Mouse (Mus musculus): ENCODE measurements at regions not wholly inside any gene's neighbourhood (a gene's known extent, or its start where the extent isn't known, plus 50 kb on each side); places are given as distances from the start of the nearest gene placed in this dataset.

- DNase-seq (ENCODE audit: low spot score): no peak
Measured at GRCm38 (mm10) chr8:11092348-11092747, 84.1 kb upstream of the Irs2 start.

GRCm38 (mm10) chr8:11091675-11092345 lies 83.6 kb upstream of the Irs2 start:
- DNase-seq (ENCODE audit: low spot score): no peak

GRCm38 (mm10) chr8:11088946-11089665 lies 80.8 kb upstream of the Irs2 start:
- DNase-seq (ENCODE audit: low spot score): peak; percentile 23

GRCm38 (mm10) chr8:11085244-11085643 lies 77.0 kb upstream of the Irs2 start:
- DNase-seq (ENCODE audit: low spot score): peak; percentile 51

- DNase-seq (ENCODE audit: low spot score): no peak
Measured at GRCm38 (mm10) chr8:11084051-11084533, 75.8 kb upstream of the Irs2 start.

GRCm38 (mm10) chr8:11080813-11081212 lies 72.6 kb upstream of the Irs2 start:
- no peak for DNase-seq (ENCODE audit: low spot score)

- no peak for DNase-seq (ENCODE audit: low spot score)
Measured at GRCm38 (mm10) chr8:11079805-11080204, 71.5 kb upstream of the Irs2 start.

GRCm38 (mm10) chr8:11077138-11077537 lies 68.9 kb upstream of the Irs2 start:
- DNase-seq (ENCODE audit: low spot score): no peak

GRCm38 (mm10) chr8:11071162-11071561 lies 62.9 kb upstream of the Irs2 start:
- DNase-seq (ENCODE audit: low spot score): no peak

- no peak for DNase-seq (ENCODE audit: low spot score)
Measured at GRCm38 (mm10) chr8:11067450-11067849, 59.2 kb upstream of the Irs2 start.

- no peak for DNase-seq (ENCODE audit: low spot score)
Measured at GRCm38 (mm10) chr8:11065990-11066389, 57.7 kb upstream of the Irs2 start.

- no peak for DNase-seq (ENCODE audit: low spot score)
Measured at GRCm38 (mm10) chr8:11065303-11065702, 57.0 kb upstream of the Irs2 start.

- no peak for DNase-seq (ENCODE audit: low spot score)
Measured at GRCm38 (mm10) chr8:11063058-11063457, 54.8 kb upstream of the Irs2 start.

- no peak for DNase-seq (ENCODE audit: low spot score)
Measured at GRCm38 (mm10) chr8:11062348-11062946, 54.2 kb upstream of the Irs2 start.

GRCm38 (mm10) chr8:11061711-11062110 lies 53.5 kb upstream of the Irs2 start:
- no peak for DNase-seq (ENCODE audit: low spot score)

GRCm38 (mm10) chr8:11060604-11061003 lies 52.3 kb upstream of the Irs2 start:
- DNase-seq (ENCODE audit: low spot score): no peak

GRCm38 (mm10) chr8:11058392-11058791 lies 50.1 kb upstream of the Irs2 start:
- DNase-seq (ENCODE audit: low spot score): no peak

Data from layer of hippocampus, adult 11-12 months (tissue).